Mouse (Mus musculus) heart, postnatal 14 days (tissue): ENCODE results near the gene Hexb. TPM values are rescaled to one million over a fixed set of nuclear protein-coding genes. Genes with fewer than 3 reads are reported as not detected.
A peak's percentile ranks its signal among the peaks of the same experiment; 100 is the strongest.

Experiments used
- DNase-seq, 2 experiments: peaks; one replicate each; pipeline ENCODE4 v3.0.0; 2021 to 2022
- intact Hi-C: fragments of 180-260 bp; cut with DNase I; formaldehyde crosslinking; loops from one replicate; pipeline ENCODE4 v1.15.1; 2025
- long read RNA-seq, 2 experiments: library from polyadenylated mRNA; stranded (forward); transcript quantifications; one replicate each; pipeline ENCODE4 v2.0.0; 2021
- total RNA-seq, 2 experiments: library from RNA; stranded (reverse); gene quantifications; 2 replicates each; pipeline ENCODE4 v1.2.3; 2021

The Hexb gene
- total RNA-seq = 10 to 100 TPM; 22.9 to 24.4 TPM
- long read RNA-seq, experiment 1, transcript Hexb-201 (14 exons, 1,905 nt) = major isoform, 60 of 61 reads
- long read RNA-seq, experiment 1, partial matches to known transcripts = 0 of 61 reads
- long read RNA-seq, experiment 1, other reads (novel, unspliced or antisense) = 1 of 61 reads
- long read RNA-seq, experiment 2, transcript Hexb-201 (14 exons, 1,905 nt) = major isoform, 45 of 47 reads
- long read RNA-seq, experiment 2, partial matches to known transcripts = 1 of 47 reads
- long read RNA-seq, experiment 2, other reads (novel, unspliced or antisense) = 1 of 47 reads

GRCm38 (mm10) chr13:97197932-97198562, at the start of gene Hexb:
Hexb (minus strand) TSS chr13:97198357.
- DNase-seq = peak; percentile 94
- intact Hi-C loops = no loop called here

DNA sequence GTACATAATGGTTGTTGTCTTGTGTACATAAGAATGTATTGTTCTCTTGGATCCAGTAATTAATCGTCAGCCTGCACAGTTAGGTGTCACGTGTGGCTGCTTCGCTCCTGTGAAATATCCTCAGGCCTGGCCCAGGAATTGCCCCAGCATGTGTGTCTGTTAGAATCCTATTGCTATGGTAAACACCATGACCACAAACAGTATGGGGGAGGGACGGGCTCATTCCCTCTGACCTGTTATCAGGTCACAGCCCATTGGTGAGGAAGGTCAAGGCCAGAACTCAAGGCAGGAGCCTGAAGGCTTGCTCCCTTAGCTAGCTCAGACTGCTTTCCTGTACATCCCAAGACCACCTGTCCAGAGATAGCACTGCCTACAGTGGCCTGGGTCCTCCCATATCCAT, 49.6 kb upstream of the Hexb start:
- DNase-seq = no peak
- intact Hi-C loops = no loop called here

GRCm38 (mm10) chr13:97246217-97246616, 48.1 kb upstream of the Hexb start:
- DNase-seq = no peak
- intact Hi-C loops = no loop called here

- no peak for DNase-seq
- intact Hi-C loops = no loop called here
Observed at GRCm38 (mm10) chr13:97245157-97245556, 47.0 kb upstream of the Hexb start.

- DNase-seq = no peak
- intact Hi-C loops = loop anchor here (5.0 kb wide), 3 partner anchors 78 to 363 kb away; no protein-coding TSS in a partner anchor
Observed at GRCm38 (mm10) chr13:97244712-97245105, 46.6 kb upstream of the Hexb start.

- DNase-seq = no peak
- intact Hi-C loops = loop anchor here (5.0 kb wide), 3 partner anchors 78 to 363 kb away; no protein-coding TSS in a partner anchor
Observed at GRCm38 (mm10) chr13:97243962-97244711, 46.0 kb upstream of the Hexb start.

DNA sequence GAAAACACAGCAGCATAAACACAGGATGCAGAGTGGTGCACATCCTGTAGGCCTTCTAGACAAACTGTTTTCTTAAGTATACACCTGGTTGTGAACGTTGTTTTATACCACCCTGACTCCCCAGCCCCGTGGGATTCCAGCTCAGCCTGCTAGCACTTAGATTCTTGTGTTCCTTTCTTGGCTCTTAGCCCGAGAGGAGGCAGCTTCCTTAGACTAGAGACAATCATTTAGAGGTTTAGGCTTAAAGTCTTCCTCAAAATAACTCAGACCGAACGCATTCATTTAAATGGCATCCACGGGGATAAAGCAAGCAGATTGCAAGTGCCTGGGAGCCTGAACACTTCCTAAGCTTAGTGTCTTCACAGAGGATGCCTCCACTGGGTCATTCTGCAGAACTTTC, 44.6 kb upstream of the Hexb start:
- intact Hi-C loops = loop anchor here (5.0 kb wide), 3 partner anchors 80 to 365 kb away; no protein-coding TSS in a partner anchor
- no peak for DNase-seq

GRCm38 (mm10) chr13:97241787-97242280, 43.7 kb upstream of the Hexb start:
- no peak for DNase-seq
- intact Hi-C loops = loop anchor here (2.0 to 5.0 kb wide), 5 partner anchors 53 to 365 kb away; no protein-coding TSS in a partner anchor

- peak; percentile 94 to 96 for DNase-seq
Observed at GRCm38 (mm10) chr13:97240965-97241786, 43.0 kb upstream of the Hexb start, which contains the start of gene Enc1. Enc1 (plus strand) TSS chr13:97241105.

GRCm38 (mm10) chr13:97240279-97240964, 42.3 kb upstream of the Hexb start:
- peak; percentile 78 for DNase-seq
- intact Hi-C loops = loop anchor here (2.0 to 5.0 kb wide), 5 partner anchors 54 to 367 kb away; no protein-coding TSS in a partner anchor

More at GRCm38 (mm10) chr13:97240965-97241786, 43.0 kb upstream of the Hexb start, which contains the start of gene Enc1:
- intact Hi-C loops = loop anchor here (2.0 to 5.0 kb wide), 5 partner anchors 54 to 366 kb away; no protein-coding TSS in a partner anchor

GRCm38 (mm10) chr13:97239343-97240180, 41.4 kb upstream of the Hexb start:
- intact Hi-C loops = loop anchor here (2.0 to 10.0 kb wide), 7 partner anchors 55 to 1005 kb away; no protein-coding TSS in a partner anchor
- DNase-seq = peak; percentile 44 to 51

DNA sequence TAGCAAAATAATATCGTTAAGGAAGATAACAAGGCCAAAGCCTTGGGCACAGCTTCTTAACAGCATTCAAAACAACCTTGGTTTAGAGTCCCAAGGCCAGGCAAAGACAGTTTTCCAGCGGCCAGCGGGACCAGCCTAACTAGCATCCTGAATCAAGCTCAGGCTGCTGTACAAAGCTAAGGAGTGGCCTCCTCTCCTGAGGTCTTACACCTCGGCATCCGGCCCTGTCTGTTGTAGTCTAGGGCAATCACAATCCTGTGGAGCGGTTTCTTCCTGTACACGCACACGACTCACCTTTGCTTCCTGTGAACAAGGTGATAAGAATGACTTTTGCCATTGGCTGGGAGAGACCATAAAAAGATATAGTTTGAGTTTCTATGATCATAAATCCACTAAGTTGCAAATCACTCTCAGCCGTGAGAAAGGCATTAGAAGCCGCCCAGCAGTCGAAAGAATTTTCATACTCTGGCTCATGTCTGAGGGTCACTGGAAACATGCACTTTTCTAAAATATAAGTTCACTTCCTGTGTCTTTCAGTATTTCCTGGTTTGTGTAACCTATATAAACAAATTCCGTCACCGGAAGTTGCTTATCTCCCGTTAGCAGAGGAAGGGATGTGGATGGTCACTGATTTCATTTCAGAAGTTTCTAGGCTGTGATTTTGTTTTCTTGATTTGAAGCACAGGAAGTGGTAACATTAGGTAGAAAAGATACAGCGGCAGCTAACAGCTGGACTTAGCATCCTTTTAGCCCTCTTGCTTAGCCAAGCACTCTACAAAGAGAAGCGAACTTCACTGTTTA, 40.2 kb upstream of the Hexb start:
- intact Hi-C loops = loop anchor here (5.0 to 10.0 kb wide), 2 partner anchors 619 to 1006 kb away; no protein-coding TSS in a partner anchor

DNA sequence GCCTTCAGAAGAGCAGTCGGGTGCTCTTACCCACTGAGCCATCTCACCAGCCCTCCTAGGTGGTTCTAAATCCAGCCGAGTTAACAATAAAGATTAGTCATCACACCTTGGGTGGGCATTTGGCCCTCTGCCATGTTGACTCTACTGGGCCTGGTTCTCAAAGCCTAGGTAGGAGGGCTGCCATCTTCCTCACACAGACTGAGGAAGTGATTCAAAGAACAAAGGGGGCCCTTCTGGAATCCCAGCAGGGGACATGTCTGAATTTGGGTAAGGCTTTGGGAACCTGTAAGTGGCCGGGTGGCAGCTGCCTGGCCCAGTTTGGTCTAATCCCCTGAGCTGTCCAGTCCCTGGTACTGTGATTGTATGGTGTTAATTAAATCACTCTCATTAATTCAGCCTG, 39.5 kb upstream of the Hexb start:
- DNase-seq = no peak
- intact Hi-C loops = loop anchor here (5.0 to 10.0 kb wide), 2 partner anchors 620 to 1007 kb away; no protein-coding TSS in a partner anchor

More for the DNA sequence above, 40.2 kb upstream of the Hexb start:
- DNase-seq = no peak

DNA sequence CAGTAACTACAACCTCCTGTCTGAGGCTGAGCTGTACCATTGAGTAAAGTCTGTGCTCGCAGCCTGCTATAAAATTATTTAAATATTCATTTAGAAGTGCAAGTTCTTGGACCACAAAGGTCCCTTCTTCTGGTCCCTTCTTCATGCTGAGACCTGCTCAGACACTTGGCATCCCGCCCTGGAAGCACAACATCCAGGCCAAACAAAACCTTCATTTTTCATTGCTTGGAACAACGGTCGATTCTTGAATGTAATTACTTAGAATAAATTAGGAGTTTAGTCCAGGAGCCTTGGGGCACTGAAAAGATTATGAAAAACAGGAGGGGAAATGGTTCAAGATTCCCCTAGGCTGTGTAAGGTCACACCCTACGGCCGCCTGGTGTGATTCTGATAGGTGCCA, 37.8 kb upstream of the Hexb start:
- DNase-seq = no peak
- intact Hi-C loops = loop anchor here (1.0 to 10.0 kb wide), 3 partner anchors 621 to 1009 kb away; no protein-coding TSS in a partner anchor

- peak; percentile 85 to 89 for DNase-seq
- intact Hi-C loops = loop anchor here (1.0 to 10.0 kb wide), 3 partner anchors 622 to 1010 kb away; no protein-coding TSS in a partner anchor
Observed at GRCm38 (mm10) chr13:97234785-97235417, 36.7 kb upstream of the Hexb start.

GRCm38 (mm10) chr13:97233092-97233491, 34.9 kb upstream of the Hexb start:
- no peak for DNase-seq
- intact Hi-C loops = loop anchor here (10.0 kb wide), 1 partner anchor 1012 kb away; no protein-coding TSS in a partner anchor
